Mouse (Mus musculus): ENCODE results near the gene Nudt15.

The Nudt15 gene

GRCm38 (mm10) chr14:73507702-73508376 is 40.2 kb downstream of the Nudt15 start:
- DNase-seq (ENCODE audit: extremely low spot score): no peak

GRCm38 (mm10) chr14:73507200-73507599 is 40.8 kb downstream of the Nudt15 start:
- no peak for DNase-seq (ENCODE audit: extremely low spot score)

- DNase-seq (ENCODE audit: extremely low spot score): no peak
These were observed 41.8 kb downstream of the Nudt15 start for GRCm38 (mm10) chr14:73506283-73506682.

- no peak for DNase-seq (ENCODE audit: extremely low spot score)
These were observed 44.7 kb downstream of the Nudt15 start for GRCm38 (mm10) chr14:73503237-73503933.

- no peak for DNase-seq (ENCODE audit: extremely low spot score)
These were observed 45.4 kb downstream of the Nudt15 start for GRCm38 (mm10) chr14:73502591-73503184.

GRCm38 (mm10) chr14:73501721-73502120 is 46.3 kb downstream of the Nudt15 start:
- DNase-seq (ENCODE audit: extremely low spot score): no peak

- DNase-seq (ENCODE audit: extremely low spot score): no peak
These were observed 46.8 kb downstream of the Nudt15 start for GRCm38 (mm10) chr14:73501283-73501682.

GRCm38 (mm10) chr14:73495753-73496152 is 52.3 kb downstream of the Nudt15 start:
- no peak for DNase-seq (ENCODE audit: extremely low spot score)

- no peak for DNase-seq (ENCODE audit: extremely low spot score)
These were observed 53.9 kb downstream of the Nudt15 start for GRCm38 (mm10) chr14:73494122-73494521.

- DNase-seq (ENCODE audit: extremely low spot score): no peak
These were observed 54.7 kb downstream of the Nudt15 start for GRCm38 (mm10) chr14:73493356-73493755.

- DNase-seq (ENCODE audit: extremely low spot score): no peak
These were observed 61.4 kb downstream of the Nudt15 start for GRCm38 (mm10) chr14:73486641-73487040.

- DNase-seq (ENCODE audit: extremely low spot score): no peak
These were observed 63.5 kb downstream of the Nudt15 start for GRCm38 (mm10) chr14:73484366-73485110.

GRCm38 (mm10) chr14:73483516-73484229 is 64.4 kb downstream of the Nudt15 start:
- no peak for DNase-seq (ENCODE audit: extremely low spot score)

- DNase-seq (ENCODE audit: extremely low spot score): no peak
These were observed 68.3 kb downstream of the Nudt15 start for GRCm38 (mm10) chr14:73479771-73480170.

GRCm38 (mm10) chr14:73478321-73478720 is 69.7 kb downstream of the Nudt15 start:
- no peak for DNase-seq (ENCODE audit: extremely low spot score)

- no peak for DNase-seq (ENCODE audit: extremely low spot score)
These were observed 71.0 kb downstream of the Nudt15 start for GRCm38 (mm10) chr14:73477077-73477476.

GRCm38 (mm10) chr14:73476361-73476934 is 71.6 kb downstream of the Nudt15 start:
- no peak for DNase-seq (ENCODE audit: extremely low spot score)

GRCm38 (mm10) chr14:73475506-73475905 is 72.5 kb downstream of the Nudt15 start:
- DNase-seq (ENCODE audit: extremely low spot score): no peak

GRCm38 (mm10) chr14:73474636-73475093 is 73.4 kb downstream of the Nudt15 start:
- DNase-seq (ENCODE audit: extremely low spot score): peak; percentile 24

GRCm38 (mm10) chr14:73473670-73474460 is 74.2 kb downstream of the Nudt15 start:
- no peak for DNase-seq (ENCODE audit: extremely low spot score)

Measured in embryo, embryonic 9.5 days (tissue).